Mouse (Mus musculus) ovary, adult 18-20 months (tissue): ENCODE measurements around the gene Zxdb.
"Not testable (repeated sequence)": the region's sequence is repeated elsewhere in the genome, so short reads cannot be mapped to it uniquely, and the experiment has no call there.

Experiments used
- DNase-seq: peaks from one replicate; pipeline ENCODE4 v3.0.0; 2022; ENCODE audit warnings: low spot score, mixed read lengths

Zxdb gene

GRCm38 (mm10) chrX:94724192-94724971 is at the start of gene Zxdb:
Gene Zxdb, plus strand, starts transcription at chrX:94724569.
- not testable (repeated sequence) for DNase-seq

GRCm38 (mm10) chrX:94674977-94675376 is 49.4 kb upstream of the Zxdb start:
- no peak for DNase-seq

- not testable (repeated sequence) for DNase-seq
Observed at GRCm38 (mm10) chrX:94681581-94681980, 42.8 kb upstream of the Zxdb start.

- DNase-seq: not testable (repeated sequence)
Observed at GRCm38 (mm10) chrX:94689593-94689992, 34.8 kb upstream of the Zxdb start.

GRCm38 (mm10) chrX:94706676-94707075 is 17.7 kb upstream of the Zxdb start:
- not testable (repeated sequence) for DNase-seq

GRCm38 (mm10) chrX:94709752-94710151 is 14.6 kb upstream of the Zxdb start:
- DNase-seq: not testable (repeated sequence)

GRCm38 (mm10) chrX:94724972-94725569 is 702 bp downstream of the Zxdb start:
- DNase-seq: not testable (repeated sequence)

- not testable (repeated sequence) for DNase-seq
Observed at GRCm38 (mm10) chrX:94725627-94726083, 1.3 kb downstream of the Zxdb start.

GRCm38 (mm10) chrX:94731596-94731995 is 7.2 kb downstream of the Zxdb start:
- no peak for DNase-seq

- no peak for DNase-seq
Observed at GRCm38 (mm10) chrX:94753733-94754132, 29.4 kb downstream of the Zxdb start.

GRCm38 (mm10) chrX:94759959-94760358 is 35.6 kb downstream of the Zxdb start:
- no peak for DNase-seq

GRCm38 (mm10) chrX:94773876-94774275 is 49.5 kb downstream of the Zxdb start:
- DNase-seq: no peak
